Mouse (Mus musculus) cerebellum, adult 2 months (tissue): ENCODE data around the gene Dnmbp.

Source experiments
- CTCF ChIP-seq: fragments of 200-500 bp; IDR thresholded peaks from 2 replicates; pipeline ENCODE4 v1.5.1; 2011; ENCODE audit warnings: low read depth, mild to moderate bottlenecking, control low read depth, low read length, moderate library complexity, borderline replicate concordance; ENCODE audit not compliant: insufficient read depth
- POLR2A ChIP-seq: fragments of 200-500 bp; IDR thresholded peaks from 2 replicates; pipeline ENCODE4 v1.6.1; 2011; ENCODE audit warnings: low read length, control low read depth, borderline replicate concordance; ENCODE audit not compliant: insufficient read depth

DNA sequence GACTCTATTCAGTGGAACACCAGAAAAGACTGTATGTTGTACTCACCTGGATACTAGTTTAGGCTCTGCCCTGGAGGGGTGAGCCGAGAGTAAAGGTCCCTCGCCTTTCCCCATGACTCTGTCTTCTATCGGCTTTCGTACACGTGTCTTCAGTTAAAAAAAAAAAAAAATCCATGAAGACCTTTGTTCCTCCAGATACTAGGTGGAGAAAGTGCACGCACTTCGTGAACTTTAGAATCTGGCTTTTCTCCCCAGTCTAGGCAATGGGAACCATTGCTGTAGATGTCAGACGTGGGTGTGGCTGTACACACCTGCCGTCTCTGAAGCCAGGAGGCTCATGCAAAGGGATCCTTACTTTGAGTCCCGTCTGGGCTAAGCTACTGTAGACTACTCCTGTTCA is 126.7 kb downstream of the Dnmbp start:
- TF ChIP-seq CTCF (no peak), POLR2A (no peak)
